Mouse (Mus musculus): ENCODE data around the gene Gm9508. TPM values are rescaled to one million over a fixed set of nuclear protein-coding genes. Genes with fewer than 3 reads are reported as not detected.
"Not testable (repeated sequence)": the region's sequence is repeated elsewhere in the genome, so short reads cannot be mapped to it uniquely, and the experiment has no call there.

Gm9508 gene
- polyA plus RNA-seq, 1 experiment from 2014 or later: not detected

DNA sequence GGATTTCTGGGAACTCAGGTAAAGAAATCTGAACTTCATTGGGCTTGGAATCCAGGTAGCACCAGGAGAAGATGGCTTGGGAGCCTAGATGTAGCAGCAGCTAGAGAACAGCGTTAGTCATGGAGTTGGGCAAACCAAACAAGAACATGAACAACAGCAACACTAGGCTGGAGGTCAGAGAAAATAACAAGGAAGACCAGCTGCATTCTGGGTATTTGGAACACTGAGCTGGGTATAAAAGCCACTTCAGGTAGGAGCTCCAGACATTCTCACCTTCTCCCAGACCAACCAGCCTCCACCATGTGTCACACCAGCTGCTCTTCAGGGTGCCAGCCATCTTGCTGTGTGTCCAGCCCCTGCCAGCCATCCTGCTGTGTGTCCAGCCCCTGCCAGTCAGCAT, 9.3 kb upstream of the Gm9508 start, which contains the start of gene Gm10272:
Gene Gm10272, plus strand, starts transcription at position 301 of the 400 bp plus-strand sequence.
- Histone ChIP-seq H3K27me3 (replicated peaks) (no peaks in the 10 kb centered on the region), H3K4me3 (replicated peaks) (no peak within 1 kb of the TSS), H3K4me2 (replicated peaks) (no peak within 1 kb of the TSS), H3K27ac (no peak within 1 kb of the TSS), H3K4me1 (replicated peaks) (no peaks in the 10 kb centered on the region), H3K9ac (no peak within 1 kb of the TSS), H3K9me3 (peaks cover 2% of the 10 kb centered on the region; the same call in 1 of the 2 replicates), H3K36me3 (no peaks in the 10 kb centered on the region)
- no peak for ATAC-seq
- 97% methylated on average over 1 of the region's 1 CpGs for WGBS

DNA sequence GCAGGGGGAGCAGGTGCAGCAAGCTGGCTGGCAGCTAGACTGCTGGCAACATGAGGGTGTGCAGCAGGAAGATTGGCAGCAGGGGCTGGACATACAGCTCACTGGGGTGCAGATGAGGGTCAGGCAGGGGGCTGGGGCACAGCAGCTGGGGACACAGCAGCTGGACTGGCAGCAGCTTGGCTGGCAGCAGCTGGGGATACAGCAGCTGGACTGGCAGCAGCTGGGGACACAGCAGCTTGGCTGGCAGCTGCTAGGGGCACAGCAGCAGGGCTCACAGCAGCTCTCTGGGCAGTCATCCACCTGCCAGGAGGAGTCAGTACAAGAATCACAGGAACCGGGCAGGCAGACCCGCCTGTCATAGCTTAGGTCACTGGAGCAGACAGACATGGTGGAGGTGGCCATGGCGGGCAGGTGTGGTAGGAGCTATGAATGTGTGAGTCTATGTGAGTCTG, 6.7 kb downstream of the Gm9508 start, which contains the start of gene Gm19402:
Gene Gm19402, minus strand, starts transcription at position 402 of the 452 bp plus-strand sequence.
- H3K36me3 ChIP-seq; H3K4me2 ChIP-seq (replicated peaks); H3K4me3 ChIP-seq (replicated peaks); H3K4me1 ChIP-seq (replicated peaks); H3K9ac ChIP-seq; H3K9me3 ChIP-seq; H3K27ac ChIP-seq; ATAC-seq: not testable (repeated sequence)
- WGBS: 80% methylated on average over 3 of the region's 3 CpGs
- H3K27me3 ChIP-seq (replicated peaks): peaks cover 19% of the 10 kb centered on the region

DNA sequence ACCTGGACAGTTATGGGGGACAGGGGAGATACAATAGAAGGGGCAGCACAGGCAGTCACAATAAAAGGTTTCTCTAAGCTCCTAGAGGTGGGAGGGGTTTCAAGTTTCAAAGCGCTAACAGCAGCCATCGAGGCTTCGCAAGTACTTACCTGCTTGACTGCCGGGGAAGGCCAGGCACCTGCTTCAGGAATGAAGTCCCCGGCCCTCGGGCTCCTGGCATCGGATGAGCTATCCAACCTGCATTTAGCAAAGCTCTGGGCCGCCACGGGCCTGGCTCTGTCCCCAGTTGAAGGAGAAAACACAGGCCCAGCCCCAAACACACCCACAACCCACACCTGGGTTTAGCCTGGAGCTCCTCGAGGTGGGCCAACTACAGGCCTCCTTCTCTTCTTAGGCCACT, 10.0 kb downstream of the Gm9508 start:
- no peak overlapping the region for H3K27ac ChIP-seq
- WGBS: 33% methylated on average over 10 of the region's 10 CpGs
- no peak for ATAC-seq

DNA sequence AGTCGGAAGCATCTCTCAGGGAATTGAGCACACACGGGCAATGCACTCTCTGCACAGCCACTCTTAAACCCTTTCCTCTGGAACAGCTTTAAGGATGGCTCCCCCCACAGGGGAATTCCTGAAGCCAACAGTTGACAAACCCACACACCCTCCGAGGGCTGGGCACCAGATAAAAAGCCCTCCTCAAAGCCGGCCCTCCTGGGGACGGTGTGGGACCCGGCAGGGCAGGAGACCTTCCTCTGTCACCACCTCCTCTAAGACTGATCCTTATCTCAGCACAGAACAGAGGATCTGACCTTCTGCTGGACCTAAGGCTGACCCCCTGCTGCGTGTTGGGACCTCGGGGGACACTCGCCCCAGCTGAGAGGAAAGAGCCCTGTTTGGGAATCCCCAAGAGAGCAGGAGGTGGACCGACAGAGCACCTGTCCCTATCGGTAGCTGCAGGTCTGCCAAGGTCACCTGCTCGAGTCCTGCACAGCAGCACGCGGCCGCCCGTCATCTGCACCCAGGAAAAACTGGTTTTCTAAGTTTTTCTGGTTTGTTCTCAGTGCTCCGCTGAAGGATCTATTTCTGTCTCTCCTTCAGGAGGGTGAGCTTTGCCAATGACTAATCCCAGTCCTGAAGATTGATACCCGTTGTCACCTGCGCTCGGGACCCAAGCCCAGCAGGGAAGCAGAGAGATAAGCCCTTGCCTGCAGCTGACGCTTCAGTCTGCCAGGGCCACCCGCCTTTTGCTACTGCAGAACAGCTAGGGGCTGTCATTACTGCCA, 11.0 kb downstream of the Gm9508 start, which contains the start of gene Tspear:
Gene Tspear, plus strand, starts transcription at position 675 of the 770 bp plus-strand sequence.
- peaks cover 10% of the 10 kb centered on the region; the same call in 1 of the 2 replicates for H3K4me1 ChIP-seq (replicated peaks)
- H3K27me3 ChIP-seq (replicated peaks): peaks cover 22% of the 10 kb centered on the region
- H3K9me3 ChIP-seq: no peaks in the 10 kb centered on the region
- H3K27ac ChIP-seq: no peak within 1 kb of the TSS
- H3K4me3 ChIP-seq (replicated peaks): no peak within 1 kb of the TSS
- peak; percentile 81 for ATAC-seq
- H3K36me3 ChIP-seq: no peaks in the 10 kb centered on the region
- peak within 1 kb of the TSS; percentile 39 for H3K4me2 ChIP-seq (replicated peaks)
- WGBS: 5% methylated on average over 22 of the region's 22 CpGs
- no peak within 1 kb of the TSS for H3K9ac ChIP-seq

More for the DNA sequence above, 10.0 kb downstream of the Gm9508 start:
- no peak overlapping the region for H3K9ac ChIP-seq
- no peaks in the 10 kb centered on the region for H3K36me3 ChIP-seq
- H3K4me1 ChIP-seq (replicated peaks): peaks cover 10% of the 10 kb centered on the region; the same call in 1 of the 2 replicates
- peaks cover 22% of the 10 kb centered on the region for H3K27me3 ChIP-seq (replicated peaks)
- no peaks in the 10 kb centered on the region for H3K9me3 ChIP-seq
- no peak overlapping the region for H3K4me3 ChIP-seq (replicated peaks)
- H3K4me2 ChIP-seq (replicated peaks): no peak overlapping the region

DNA sequence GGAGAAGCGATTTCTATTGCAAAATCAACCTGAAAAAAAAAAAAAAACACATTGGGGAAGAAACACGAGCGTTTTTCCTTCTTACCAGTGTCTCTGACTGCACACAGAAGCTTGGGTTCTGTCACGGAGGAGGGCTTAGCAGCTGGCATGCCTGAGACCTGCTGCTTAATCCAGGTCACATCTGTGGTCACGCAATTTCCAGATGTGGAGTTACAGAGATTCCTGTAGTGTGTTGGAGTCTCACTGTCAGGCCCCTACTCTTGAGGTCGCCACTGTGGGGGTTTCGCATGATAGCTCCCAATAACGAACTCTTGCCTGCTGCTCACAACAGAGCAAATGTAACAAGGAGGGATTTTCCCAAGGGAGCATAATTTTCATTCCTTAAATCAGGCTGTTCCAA, 12.9 kb downstream of the Gm9508 start:
- H3K36me3 ChIP-seq: no peaks in the 10 kb centered on the region
- WGBS: 38% methylated on average over 8 of the region's 8 CpGs
- H3K9ac ChIP-seq: no peak overlapping the region
- H3K4me2 ChIP-seq (replicated peaks): no peak overlapping the region
- peaks cover 10% of the 10 kb centered on the region; the same call in 1 of the 2 replicates for H3K4me1 ChIP-seq (replicated peaks)
- peaks cover 22% of the 10 kb centered on the region for H3K27me3 ChIP-seq (replicated peaks)
- no peak overlapping the region for H3K4me3 ChIP-seq (replicated peaks)
- H3K27ac ChIP-seq: no peak overlapping the region
- ATAC-seq: no peak
- no peaks in the 10 kb centered on the region for H3K9me3 ChIP-seq

DNA sequence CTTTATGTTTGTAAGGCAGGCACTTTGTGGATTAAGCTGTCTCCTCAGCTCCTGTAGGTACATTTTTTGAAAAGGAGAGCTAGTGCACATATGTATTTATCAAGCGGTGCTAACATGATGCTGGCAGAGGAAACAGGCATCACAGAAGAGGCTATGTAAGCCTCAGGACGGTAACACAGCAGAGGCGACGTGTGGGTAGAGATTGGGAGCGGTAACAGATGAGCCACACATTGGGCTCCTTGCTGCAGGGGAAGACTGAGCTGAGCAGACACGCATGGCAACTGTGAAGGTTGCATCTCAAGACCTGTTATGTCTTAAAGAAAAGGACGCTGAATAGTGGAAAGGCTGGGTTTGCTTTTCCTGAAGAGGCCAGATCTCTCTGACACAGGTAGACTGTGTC, 14.0 kb downstream of the Gm9508 start:
- Histone ChIP-seq H3K9ac (no peak overlapping the region), H3K27ac (no peak overlapping the region), H3K36me3 (no peaks in the 10 kb centered on the region), H3K4me2 (replicated peaks) (no peak overlapping the region), H3K9me3 (no peaks in the 10 kb centered on the region), H3K4me1 (replicated peaks) (peaks cover 12% of the 10 kb centered on the region), H3K4me3 (replicated peaks) (no peak overlapping the region), H3K27me3 (replicated peaks) (peaks cover 32% of the 10 kb centered on the region)
- WGBS: 81% methylated on average over 7 of the region's 7 CpGs
- ATAC-seq: no peak

DNA sequence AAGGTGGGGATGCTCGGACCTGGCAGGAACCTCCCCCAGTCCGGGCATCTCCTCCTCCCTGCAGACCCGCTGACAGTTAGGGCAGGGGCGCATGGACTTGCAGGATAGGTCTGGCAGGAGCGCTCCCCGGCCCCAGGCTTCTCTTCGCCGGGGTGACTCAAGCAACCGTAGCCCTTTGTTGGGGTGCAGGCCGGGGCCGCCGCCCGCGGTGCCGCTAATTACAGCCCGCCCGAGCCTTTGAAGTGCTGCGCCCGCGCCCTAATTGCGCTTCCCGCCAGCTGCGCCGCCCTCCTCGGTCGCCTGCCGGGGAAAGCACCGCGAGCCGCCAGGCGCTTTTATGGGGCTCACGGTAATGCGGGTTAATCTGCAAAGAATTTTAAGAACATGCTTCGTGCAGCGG, 19.5 kb downstream of the Gm9508 start:
- Histone ChIP-seq H3K4me2 (replicated peaks) (peak overlapping the region; percentile 68), H3K36me3 (no peaks in the 10 kb centered on the region), H3K27me3 (replicated peaks) (peaks cover 24% of the 10 kb centered on the region), H3K27ac (no peak overlapping the region), H3K4me1 (replicated peaks) (peaks cover 11% of the 10 kb centered on the region), H3K9me3 (no peaks in the 10 kb centered on the region), H3K9ac (no peak overlapping the region), H3K4me3 (replicated peaks) (peak overlapping the region; percentile 28)
- WGBS: under 1% methylated on average over 35 of the region's 35 CpGs
- 0 out of 2 replicates have a peak, but pooled peaks have one; percentile 36 for ATAC-seq

DNA sequence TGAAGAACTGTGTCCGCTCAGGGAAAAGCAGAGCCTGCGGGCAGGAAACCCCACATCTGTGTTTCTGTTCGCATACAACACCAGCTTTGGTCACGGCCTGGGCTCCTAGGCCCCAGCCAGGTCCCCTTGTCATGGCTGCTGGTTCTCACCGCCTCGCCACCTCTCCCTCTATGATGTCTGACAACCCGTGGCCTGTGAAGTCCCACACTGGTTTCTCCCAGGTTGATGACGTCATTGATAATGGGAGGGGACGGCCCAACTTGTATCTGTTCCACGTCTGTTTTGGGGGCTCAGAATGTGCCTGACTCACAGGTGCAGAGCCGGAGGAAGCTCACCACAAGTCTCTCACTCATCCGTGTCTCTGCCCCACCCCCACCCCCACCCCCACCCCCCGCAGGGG, 23.3 kb downstream of the Gm9508 start:
- Histone ChIP-seq H3K4me3 (replicated peaks) (no peak overlapping the region), H3K36me3 (no peaks in the 10 kb centered on the region), H3K9ac (no peak overlapping the region), H3K4me2 (replicated peaks) (no peak overlapping the region), H3K27me3 (replicated peaks) (peaks cover 22% of the 10 kb centered on the region), H3K27ac (no peak overlapping the region), H3K9me3 (no peaks in the 10 kb centered on the region), H3K4me1 (replicated peaks) (peaks cover 11% of the 10 kb centered on the region)
- no peak for ATAC-seq
- WGBS: 63% methylated on average over 13 of the region's 13 CpGs

DNA sequence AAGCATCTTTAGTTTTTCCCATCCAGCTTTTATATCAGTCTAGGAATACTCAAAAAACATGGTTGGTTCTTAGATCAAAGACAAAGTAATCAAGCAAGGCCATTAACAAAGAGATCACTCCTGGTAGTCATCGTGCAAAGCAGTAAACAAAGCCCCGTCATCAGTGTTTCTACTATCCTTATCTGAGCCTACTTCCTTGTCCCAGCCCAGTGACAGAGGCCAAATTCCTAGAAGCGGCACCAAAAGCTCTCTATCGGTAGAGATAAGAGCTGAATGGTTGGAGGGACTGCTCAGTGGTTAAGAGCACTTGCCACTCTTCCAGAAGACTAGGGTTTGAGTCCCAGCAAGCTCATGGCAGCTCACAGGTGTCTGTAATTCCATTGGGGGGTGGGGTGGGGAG, 25.5 kb downstream of the Gm9508 start:
- no peak overlapping the region for H3K4me3 ChIP-seq (replicated peaks)
- H3K27ac ChIP-seq: no peak overlapping the region
- H3K27me3 ChIP-seq (replicated peaks): peaks cover 4% of the 10 kb centered on the region; the same call in 1 of the 2 replicates
- no peaks in the 10 kb centered on the region for H3K36me3 ChIP-seq
- WGBS: 23% methylated on average over 4 of the region's 4 CpGs
- ATAC-seq: peak; percentile 72
- no peaks in the 10 kb centered on the region for H3K9me3 ChIP-seq
- H3K4me1 ChIP-seq (replicated peaks): no peaks in the 10 kb centered on the region
- no peak overlapping the region for H3K9ac ChIP-seq
- H3K4me2 ChIP-seq (replicated peaks): no peak overlapping the region

DNA sequence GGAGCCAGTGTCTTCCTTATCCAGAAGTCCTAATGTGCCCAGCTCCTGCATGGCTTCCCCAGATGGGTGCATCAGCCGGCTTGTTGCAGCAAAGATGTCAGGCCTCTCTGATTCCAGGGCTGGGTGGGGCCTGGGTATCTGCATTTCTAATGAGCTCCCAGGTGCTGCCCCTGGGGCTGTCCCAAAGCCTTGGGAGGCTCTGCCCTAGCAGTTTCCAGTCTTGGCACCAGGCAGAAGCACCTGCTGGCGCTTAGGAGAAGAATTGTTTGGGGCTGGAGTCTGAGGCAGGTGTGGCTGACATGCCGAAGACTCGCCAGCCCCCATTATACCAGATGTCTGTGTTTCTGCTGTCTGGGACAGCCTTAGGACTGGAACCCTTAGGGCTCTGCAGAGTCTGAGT, 26.3 kb downstream of the Gm9508 start:
- no peaks in the 10 kb centered on the region for H3K36me3 ChIP-seq
- no peaks in the 10 kb centered on the region for H3K4me1 ChIP-seq (replicated peaks)
- H3K9me3 ChIP-seq: no peaks in the 10 kb centered on the region
- no peak overlapping the region for H3K27ac ChIP-seq
- no peak overlapping the region for H3K4me3 ChIP-seq (replicated peaks)
- peaks cover under 1% of the 10 kb centered on the region; the same call in 1 of the 2 replicates for H3K27me3 ChIP-seq (replicated peaks)
- WGBS: 80% methylated on average over 4 of the region's 4 CpGs
- no peak for ATAC-seq
- no peak overlapping the region for H3K9ac ChIP-seq
- no peak overlapping the region for H3K4me2 ChIP-seq (replicated peaks)

DNA sequence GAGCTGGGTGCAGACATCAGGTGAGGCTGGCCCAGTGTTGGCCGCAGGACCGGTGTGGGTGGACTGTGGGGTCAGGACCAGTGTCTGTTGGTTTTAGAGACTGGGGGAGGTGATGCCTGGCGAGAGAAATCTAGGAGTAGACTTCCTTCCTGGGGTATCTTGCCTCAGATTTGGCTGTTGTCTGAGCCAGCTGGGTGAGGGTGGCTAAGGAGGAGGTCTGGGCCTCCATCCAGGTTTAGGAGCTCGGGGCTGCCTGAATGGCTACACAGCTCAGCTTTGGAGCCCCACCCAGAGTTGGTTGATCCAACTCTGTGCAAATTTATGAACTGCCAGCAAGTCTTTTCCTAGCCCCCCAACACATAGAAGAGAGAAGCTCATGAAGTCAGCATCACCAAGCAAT, 29.6 kb downstream of the Gm9508 start:
- no peaks in the 10 kb centered on the region for H3K4me1 ChIP-seq (replicated peaks)
- WGBS: 82% methylated on average over 4 of the region's 4 CpGs
- H3K27me3 ChIP-seq (replicated peaks): peaks cover 8% of the 10 kb centered on the region; the same call in 1 of the 2 replicates
- H3K27ac ChIP-seq: no peak overlapping the region
- no peaks in the 10 kb centered on the region for H3K36me3 ChIP-seq
- ATAC-seq: no peak
- H3K9ac ChIP-seq: no peak overlapping the region
- H3K4me3 ChIP-seq (replicated peaks): no peak overlapping the region
- H3K9me3 ChIP-seq: no peaks in the 10 kb centered on the region
- no peak overlapping the region for H3K4me2 ChIP-seq (replicated peaks)

DNA sequence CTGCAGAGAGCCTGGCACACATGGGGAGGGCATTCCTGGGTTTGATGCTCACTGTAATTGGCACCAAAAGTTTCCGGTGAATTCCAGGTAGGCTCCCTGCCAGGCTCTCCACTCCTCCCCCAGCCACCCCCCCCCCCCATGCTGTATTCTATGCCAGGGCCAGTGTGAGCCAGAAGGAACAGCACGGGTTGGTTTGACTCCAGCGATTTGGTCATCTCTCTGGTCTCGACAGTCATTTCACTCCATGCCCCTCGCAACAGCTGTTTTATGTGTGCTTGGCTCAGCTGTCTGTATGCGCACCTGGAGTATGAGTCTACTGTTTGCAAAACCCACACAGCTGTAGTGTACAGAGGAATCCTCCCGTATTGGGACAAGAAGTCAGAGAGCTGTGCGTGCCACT, 30.7 kb downstream of the Gm9508 start:
- no peaks in the 10 kb centered on the region for H3K4me1 ChIP-seq (replicated peaks)
- H3K27me3 ChIP-seq (replicated peaks): peaks cover 8% of the 10 kb centered on the region; the same call in 1 of the 2 replicates
- no peak overlapping the region for H3K4me3 ChIP-seq (replicated peaks)
- no peak overlapping the region for H3K9ac ChIP-seq
- H3K4me2 ChIP-seq (replicated peaks): no peak overlapping the region
- 77% methylated on average over 8 of the region's 8 CpGs for WGBS
- H3K9me3 ChIP-seq: no peaks in the 10 kb centered on the region
- no peak for ATAC-seq
- H3K27ac ChIP-seq: no peak overlapping the region
- no peaks in the 10 kb centered on the region for H3K36me3 ChIP-seq
